Mouse (Mus musculus): ENCODE measurements around the gene Sprr2k. TPM values are rescaled to one million over a fixed set of nuclear protein-coding genes. Genes with fewer than 3 reads are reported as not detected.

The Sprr2k gene
- polyA plus RNA-seq (2016; fragmentation: Nextera tagmentation; extraction: Ambion mirVana) = not detected in 2 replicates

GRCm38 (mm10) chr3:92432282-92432681, at the start of gene Sprr2k:
TSS of gene Sprr2k (plus strand) at chr3:92432582.
- WGBS = 86% methylated on average over 2 of the region's 2 CpGs

GRCm38 (mm10) chr3:92385385-92385784, 47.0 kb upstream of the Sprr2k start, which contains the start of gene Sprr2h:
TSS of gene Sprr2h (plus strand) at chr3:92385685.
- no peak within 1 kb of the TSS for H3K9ac ChIP-seq (replicated peaks)
- ATAC-seq (ENCODE audit: insufficient number of reproducible peaks, insufficient read depth, low FRiP score, low TSS enrichment, low read depth) = no peak
- H3K4me2 ChIP-seq = no peak within 1 kb of the TSS
- 78% methylated on average over 1 of the region's 1 CpGs for WGBS
- H3K27me3 ChIP-seq = no peaks in the 10 kb centered on the region
- H3K9me3 ChIP-seq = no peaks in the 10 kb centered on the region
- H3K27ac ChIP-seq = no peak within 1 kb of the TSS
- no peaks in the 10 kb centered on the region for H3K36me3 ChIP-seq
- no peak within 1 kb of the TSS for H3K4me3 ChIP-seq (replicated peaks)
- H3K4me1 ChIP-seq (replicated peaks) = no peaks in the 10 kb centered on the region

More at GRCm38 (mm10) chr3:92432282-92432681, at the start of gene Sprr2k:
- Histone ChIP-seq H3K9me3 (no peaks in the 10 kb centered on the region), H3K4me1 (replicated peaks) (no peaks in the 10 kb centered on the region), H3K27me3 (no peaks in the 10 kb centered on the region), H3K4me3 (replicated peaks) (no peak within 1 kb of the TSS), H3K9ac (replicated peaks) (no peak within 1 kb of the TSS), H3K36me3 (no peaks in the 10 kb centered on the region), H3K27ac (no peak within 1 kb of the TSS), H3K4me2 (no peak within 1 kb of the TSS)
- ATAC-seq (ENCODE audit: insufficient number of reproducible peaks, insufficient read depth, low FRiP score, low TSS enrichment, low read depth) = no peak

- Histone ChIP-seq H3K27ac (no peak overlapping the region), H3K36me3 (no peaks in the 10 kb centered on the region), H3K4me1 (replicated peaks) (no peaks in the 10 kb centered on the region), H3K9ac (replicated peaks) (no peak overlapping the region), H3K27me3 (no peaks in the 10 kb centered on the region), H3K4me2 (no peak overlapping the region), H3K4me3 (replicated peaks) (no peak overlapping the region), H3K9me3 (no peaks in the 10 kb centered on the region)
- 61% methylated on average over 1 of the region's 1 CpGs for WGBS
- no peak for ATAC-seq (ENCODE audit: insufficient number of reproducible peaks, insufficient read depth, low FRiP score, low TSS enrichment, low read depth)
Observed at GRCm38 (mm10) chr3:92394301-92394700, 38.1 kb upstream of the Sprr2k start.

- ATAC-seq (ENCODE audit: insufficient number of reproducible peaks, insufficient read depth, low FRiP score, low TSS enrichment, low read depth) = no peak
- no peaks in the 10 kb centered on the region for H3K9me3 ChIP-seq
- H3K4me1 ChIP-seq (replicated peaks) = no peaks in the 10 kb centered on the region
- H3K4me3 ChIP-seq (replicated peaks) = no peak within 1 kb of the TSS
- no peaks in the 10 kb centered on the region for H3K36me3 ChIP-seq
- no peaks in the 10 kb centered on the region for H3K27me3 ChIP-seq
- H3K4me2 ChIP-seq = no peak within 1 kb of the TSS
- H3K9ac ChIP-seq (replicated peaks) = no peak within 1 kb of the TSS
- WGBS = 94% methylated on average over 2 of the region's 2 CpGs
- H3K27ac ChIP-seq = no peak within 1 kb of the TSS
Observed at GRCm38 (mm10) chr3:92407691-92408090, 24.7 kb upstream of the Sprr2k start, which contains the start of gene Sprr2i. TSS of gene Sprr2i (plus strand) at chr3:92407991.

GRCm38 (mm10) chr3:92417782-92418181, 14.6 kb upstream of the Sprr2k start, which contains the start of gene Sprr2j-ps:
TSS of gene Sprr2j-ps (plus strand) at chr3:92418082.
- Histone ChIP-seq H3K36me3 (no peaks in the 10 kb centered on the region), H3K9me3 (no peaks in the 10 kb centered on the region), H3K4me1 (replicated peaks) (no peaks in the 10 kb centered on the region), H3K9ac (replicated peaks) (no peak within 1 kb of the TSS), H3K27me3 (no peaks in the 10 kb centered on the region), H3K4me3 (replicated peaks) (no peak within 1 kb of the TSS), H3K4me2 (no peak within 1 kb of the TSS), H3K27ac (no peak within 1 kb of the TSS)
- ATAC-seq (ENCODE audit: insufficient number of reproducible peaks, insufficient read depth, low FRiP score, low TSS enrichment, low read depth) = no peak
- 93% methylated on average over 2 of the region's 2 CpGs for WGBS

- Histone ChIP-seq H3K4me2 (no peak within 1 kb of the TSS), H3K4me1 (replicated peaks) (no peaks in the 10 kb centered on the region), H3K9me3 (no peaks in the 10 kb centered on the region), H3K9ac (replicated peaks) (no peak within 1 kb of the TSS), H3K36me3 (no peaks in the 10 kb centered on the region), H3K27me3 (no peaks in the 10 kb centered on the region), H3K27ac (no peak within 1 kb of the TSS), H3K4me3 (replicated peaks) (no peak within 1 kb of the TSS)
- ATAC-seq (ENCODE audit: insufficient number of reproducible peaks, insufficient read depth, low FRiP score, low TSS enrichment, low read depth) = no peak
- 89% methylated on average over 6 of the region's 6 CpGs for WGBS
Observed at GRCm38 (mm10) chr3:92429323-92429722, 3.1 kb upstream of the Sprr2k start, which contains the start of gene Gm9774. TSS of gene Gm9774 (minus strand) at chr3:92429423.

- 85% methylated on average over 3 of the region's 3 CpGs for WGBS
- H3K4me1 ChIP-seq (replicated peaks) = no peaks in the 10 kb centered on the region
- H3K9me3 ChIP-seq = no peaks in the 10 kb centered on the region
- ATAC-seq (ENCODE audit: insufficient number of reproducible peaks, insufficient read depth, low FRiP score, low TSS enrichment, low read depth) = no peak
- H3K27me3 ChIP-seq = no peaks in the 10 kb centered on the region
- no peak within 1 kb of the TSS for H3K27ac ChIP-seq
- H3K9ac ChIP-seq (replicated peaks) = no peak within 1 kb of the TSS
- H3K4me2 ChIP-seq = no peak within 1 kb of the TSS
- H3K4me3 ChIP-seq (replicated peaks) = no peak within 1 kb of the TSS
- no peaks in the 10 kb centered on the region for H3K36me3 ChIP-seq
Observed at GRCm38 (mm10) chr3:92438689-92439088, 6.3 kb downstream of the Sprr2k start, which contains the start of gene Sprr1b. TSS of gene Sprr1b (minus strand) at chr3:92438789.

- no peak for ATAC-seq (ENCODE audit: insufficient number of reproducible peaks, insufficient read depth, low FRiP score, low TSS enrichment, low read depth)
- H3K27me3 ChIP-seq = no peaks in the 10 kb centered on the region
- no peak overlapping the region for H3K4me3 ChIP-seq (replicated peaks)
- H3K27ac ChIP-seq = no peak overlapping the region
- 83% methylated on average over 3 of the region's 3 CpGs for WGBS
- no peaks in the 10 kb centered on the region for H3K36me3 ChIP-seq
- H3K4me1 ChIP-seq (replicated peaks) = no peaks in the 10 kb centered on the region
- no peak overlapping the region for H3K4me2 ChIP-seq
- no peak overlapping the region for H3K9ac ChIP-seq (replicated peaks)
- H3K9me3 ChIP-seq = no peaks in the 10 kb centered on the region
Observed at GRCm38 (mm10) chr3:92440177-92440576, 7.8 kb downstream of the Sprr2k start.

- 90% methylated on average over 5 of the region's 5 CpGs for WGBS
- no peaks in the 10 kb centered on the region for H3K4me1 ChIP-seq (replicated peaks)
Observed at GRCm38 (mm10) chr3:92455151-92455550, 22.8 kb downstream of the Sprr2k start.

GRCm38 (mm10) chr3:92458620-92459019, 26.2 kb downstream of the Sprr2k start, which contains the start of gene Sprr3:
TSS of gene Sprr3 (minus strand) at chr3:92458720.
- Histone ChIP-seq H3K4me2 (no peak within 1 kb of the TSS), H3K27ac (no peak within 1 kb of the TSS), H3K4me1 (replicated peaks) (no peaks in the 10 kb centered on the region), H3K9ac (replicated peaks) (no peak within 1 kb of the TSS), H3K9me3 (no peaks in the 10 kb centered on the region), H3K36me3 (no peaks in the 10 kb centered on the region), H3K4me3 (replicated peaks) (no peak within 1 kb of the TSS), H3K27me3 (no peaks in the 10 kb centered on the region)
- no peak for ATAC-seq (ENCODE audit: insufficient number of reproducible peaks, insufficient read depth, low FRiP score, low TSS enrichment, low read depth)
- WGBS = 71% methylated on average over 2 of the region's 2 CpGs

More at GRCm38 (mm10) chr3:92455151-92455550, 22.8 kb downstream of the Sprr2k start:
- Histone ChIP-seq H3K4me2 (no peak overlapping the region), H3K27me3 (no peaks in the 10 kb centered on the region), H3K9ac (replicated peaks) (no peak overlapping the region), H3K4me3 (replicated peaks) (no peak overlapping the region), H3K9me3 (no peaks in the 10 kb centered on the region), H3K27ac (no peak overlapping the region), H3K36me3 (no peaks in the 10 kb centered on the region)
- ATAC-seq (ENCODE audit: insufficient number of reproducible peaks, insufficient read depth, low FRiP score, low TSS enrichment, low read depth) = no peak

- WGBS = 88% methylated on average over 1 of the region's 1 CpGs
- no peaks in the 10 kb centered on the region for H3K27me3 ChIP-seq
- H3K36me3 ChIP-seq = no peaks in the 10 kb centered on the region
- no peak overlapping the region for H3K9ac ChIP-seq (replicated peaks)
- no peak overlapping the region for H3K27ac ChIP-seq
- no peaks in the 10 kb centered on the region for H3K4me1 ChIP-seq (replicated peaks)
- no peak for ATAC-seq (ENCODE audit: insufficient number of reproducible peaks, insufficient read depth, low FRiP score, low TSS enrichment, low read depth)
- H3K4me3 ChIP-seq (replicated peaks) = no peak overlapping the region
- H3K4me2 ChIP-seq = no peak overlapping the region
- H3K9me3 ChIP-seq = no peaks in the 10 kb centered on the region
Observed at GRCm38 (mm10) chr3:92466576-92466975, 34.2 kb downstream of the Sprr2k start.

- Histone ChIP-seq H3K27me3 (no peaks in the 10 kb centered on the region), H3K4me1 (replicated peaks) (no peaks in the 10 kb centered on the region), H3K9me3 (no peaks in the 10 kb centered on the region), H3K27ac (no peak overlapping the region), H3K36me3 (no peaks in the 10 kb centered on the region), H3K4me3 (replicated peaks) (no peak overlapping the region), H3K9ac (replicated peaks) (no peak overlapping the region), H3K4me2 (no peak overlapping the region)
- ATAC-seq (ENCODE audit: insufficient number of reproducible peaks, insufficient read depth, low FRiP score, low TSS enrichment, low read depth) = no peak
Observed at GRCm38 (mm10) chr3:92467424-92467823, 35.0 kb downstream of the Sprr2k start.
